Mouse (Mus musculus) urinary bladder, adult 18-20 months (tissue): ENCODE results near the gene Adora3.

Experiments used
- DNase-seq, 2 experiments: peaks; one replicate each; pipeline ENCODE4 v3.0.0; 2022; ENCODE audit warnings: low spot score in 2 of 2, mixed read lengths in 2 of 2

The Adora3 gene

DNA sequence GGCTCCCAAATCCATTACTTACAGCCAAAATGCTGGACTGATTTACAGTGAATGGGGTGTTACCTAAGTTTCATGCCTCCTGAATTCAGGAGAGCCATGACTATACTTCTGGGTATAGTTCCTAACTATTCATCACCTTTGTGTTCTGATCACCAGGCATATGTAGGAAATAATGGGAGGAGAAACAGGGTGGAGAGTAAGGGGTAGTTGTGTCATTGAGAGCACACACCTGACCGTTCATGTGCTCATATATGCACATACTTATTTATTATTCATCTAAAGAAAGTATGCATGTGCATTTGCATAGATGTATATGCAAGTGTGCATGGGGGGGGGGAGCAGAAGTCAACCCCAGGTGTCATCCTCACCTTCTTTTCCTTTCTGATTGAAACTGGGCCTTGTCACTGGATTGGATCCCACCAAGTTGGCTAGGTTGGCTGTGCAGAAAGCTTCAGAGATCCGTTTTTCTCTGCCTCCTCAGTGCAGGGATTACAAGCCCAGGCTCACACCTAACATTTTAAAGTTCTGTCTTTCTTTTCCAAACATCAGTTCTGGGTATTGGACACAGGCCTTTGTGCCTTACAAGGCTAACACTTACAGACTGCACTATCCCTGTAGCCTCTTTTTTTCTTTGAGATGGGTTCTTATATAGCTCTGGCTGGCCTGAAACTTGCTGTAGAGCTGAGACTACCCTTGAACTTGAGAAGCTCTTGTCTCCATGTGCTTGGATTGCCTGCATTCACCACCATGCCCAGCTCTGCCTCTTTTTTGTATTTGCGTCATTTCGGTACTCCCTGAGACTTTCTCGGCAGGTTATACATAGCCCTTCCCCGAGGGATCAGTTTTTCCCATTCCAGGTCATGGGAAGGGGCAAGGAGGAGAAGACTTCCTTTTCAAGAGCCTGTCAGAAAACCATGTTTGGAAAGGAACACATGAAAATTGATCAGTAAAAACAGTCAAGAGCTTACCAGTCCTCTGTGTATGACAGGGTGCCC lies 3.1 kb downstream of the Adora3 start:
- no peak for DNase-seq

DNA sequence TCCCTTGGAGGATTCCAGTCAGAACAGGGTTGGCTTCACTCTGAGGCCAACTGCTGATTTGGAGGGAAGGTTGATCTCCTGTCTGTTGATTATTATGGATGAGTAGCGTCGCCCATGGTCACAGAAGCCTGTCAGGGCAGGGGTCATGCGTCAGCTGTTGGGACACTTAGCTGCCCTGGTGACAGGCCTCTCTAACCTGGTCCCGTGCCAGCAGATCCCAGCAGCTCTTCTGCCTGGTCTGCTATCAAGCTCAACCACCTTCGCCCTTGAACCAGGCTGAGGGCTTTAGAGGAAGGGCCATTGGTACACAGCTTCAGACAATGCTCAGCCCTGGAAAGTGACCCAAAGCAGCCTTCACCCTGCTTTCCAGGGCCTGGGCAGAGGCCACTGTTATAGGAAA lies 5.4 kb downstream of the Adora3 start:
- no peak for DNase-seq

DNA sequence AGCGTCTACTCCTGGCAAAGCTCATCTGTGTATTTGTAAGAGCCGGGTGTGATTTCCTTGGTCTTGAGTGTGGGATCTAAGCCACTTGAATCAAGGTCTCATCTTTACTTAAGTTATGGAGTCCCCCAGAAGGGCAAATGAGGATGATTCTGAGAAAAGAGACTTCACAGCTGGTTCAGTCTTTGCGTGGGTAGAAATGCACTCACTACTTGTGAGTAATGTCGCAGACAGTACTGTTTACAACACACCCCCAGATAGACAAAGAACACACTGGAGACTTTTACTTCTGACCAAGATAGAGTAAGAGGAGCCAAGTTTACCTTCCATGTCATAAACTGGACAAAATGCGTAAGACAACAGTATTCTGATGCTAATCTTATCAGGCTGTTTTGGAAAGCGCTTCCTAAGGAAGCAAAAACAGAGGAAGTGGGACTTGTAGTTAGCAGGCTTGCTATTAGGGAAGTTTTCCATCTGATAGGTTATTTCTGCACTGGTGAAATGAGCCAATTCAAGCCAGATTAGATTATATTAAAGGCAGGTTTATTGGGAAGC lies 6.7 kb downstream of the Adora3 start:
- DNase-seq: no peak

DNA sequence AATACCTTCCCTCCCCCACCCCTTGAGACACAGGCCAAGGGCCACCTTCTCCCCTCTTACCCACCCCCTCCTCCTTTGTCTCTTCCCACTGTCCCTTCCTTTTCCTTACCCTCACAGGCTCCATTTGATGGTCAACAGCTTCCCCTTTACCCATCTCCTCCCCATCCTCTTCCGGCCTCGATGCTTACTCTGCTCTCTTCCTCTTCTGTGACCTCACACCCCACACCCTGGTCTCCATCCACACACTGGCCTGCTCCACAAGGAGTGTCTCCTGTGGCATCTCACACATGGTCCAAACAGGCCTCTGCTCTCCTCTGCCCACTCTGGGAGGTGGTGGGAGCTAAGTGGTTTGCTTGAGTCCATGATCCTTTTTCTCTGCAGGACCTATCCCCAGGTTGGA lies 7.3 kb downstream of the Adora3 start:
- no peak for DNase-seq

DNA sequence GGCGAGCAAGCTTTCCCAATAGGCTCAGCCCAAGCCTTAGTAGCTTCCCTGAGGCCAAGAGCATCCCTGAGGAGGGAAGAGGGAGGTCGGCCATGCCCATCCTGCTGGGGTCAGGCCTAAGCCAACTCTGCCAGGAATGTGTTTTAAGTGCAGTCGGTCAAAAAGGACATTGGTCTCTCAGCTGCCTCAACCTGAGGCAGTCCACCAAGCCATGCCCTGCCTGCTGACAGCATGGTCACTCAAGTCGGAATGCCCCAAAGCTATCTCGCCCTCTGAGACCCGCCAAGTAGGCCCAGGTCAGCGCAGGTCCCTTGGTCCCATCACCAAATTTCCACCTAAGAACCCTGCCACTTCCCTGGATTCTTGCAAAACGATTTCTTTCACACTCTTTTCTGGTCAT lies 8.1 kb downstream of the Adora3 start:
- no peak for DNase-seq

DNA sequence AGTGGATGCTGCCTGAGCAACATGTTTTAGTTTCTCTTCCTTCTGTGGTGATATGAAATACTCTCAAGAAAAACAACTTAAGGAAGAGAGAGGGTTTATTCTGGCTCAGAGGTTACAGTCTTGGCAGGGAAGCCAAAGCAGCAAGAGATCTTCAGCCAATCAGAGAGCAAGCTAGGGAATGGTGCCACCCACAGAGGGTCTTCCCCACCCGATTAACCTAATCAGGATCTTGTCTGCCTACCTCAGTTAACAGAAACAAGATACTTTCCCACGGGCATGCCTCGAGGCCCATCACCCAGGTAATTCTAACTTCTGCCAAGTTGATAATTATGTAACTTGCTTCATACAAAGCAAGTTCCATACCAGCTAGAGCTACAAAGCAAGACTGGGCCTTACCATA lies 9.8 kb downstream of the Adora3 start:
- no peak for DNase-seq

DNA sequence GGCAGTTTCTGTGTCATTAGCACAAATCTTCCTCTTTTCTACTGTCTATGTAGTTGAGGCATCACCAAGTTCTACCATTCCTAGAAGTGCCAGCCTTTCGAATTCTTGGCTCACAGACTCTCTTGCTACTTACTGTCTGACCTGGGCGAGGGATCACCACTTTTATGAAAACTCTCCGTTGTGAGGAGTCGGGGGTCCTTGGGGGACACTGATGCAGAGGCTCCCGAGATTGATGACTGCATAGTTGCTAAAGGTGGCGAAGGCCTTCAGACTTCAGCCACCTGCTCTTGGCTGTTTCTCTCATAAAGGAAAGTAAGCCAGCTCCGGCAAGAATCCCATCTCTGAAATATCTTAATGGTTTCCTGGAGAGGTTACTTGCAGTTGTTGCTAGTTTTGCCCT lies 11.4 kb downstream of the Adora3 start:
- DNase-seq: no peak

DNA sequence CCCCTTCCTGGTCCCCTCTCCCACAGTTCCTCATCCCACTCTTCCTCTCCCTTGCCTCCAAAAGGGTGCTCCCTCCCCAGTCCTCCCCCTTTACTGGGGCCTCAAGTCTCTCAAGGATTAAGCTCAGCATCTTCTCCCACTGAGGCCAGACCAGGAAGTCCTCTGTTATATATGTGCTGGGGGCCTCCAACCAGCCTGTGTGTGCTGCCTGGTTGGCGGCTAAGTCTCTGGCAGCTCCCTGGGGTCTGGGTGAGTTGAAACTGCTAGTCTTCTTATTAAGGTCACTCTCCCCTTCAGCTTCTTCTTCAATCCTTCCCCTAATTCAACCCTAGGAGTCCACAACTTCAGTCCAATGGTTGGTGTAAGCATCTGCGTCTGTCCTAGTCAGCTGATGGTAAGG lies 12.5 kb downstream of the Adora3 start:
- no peak for DNase-seq

DNA sequence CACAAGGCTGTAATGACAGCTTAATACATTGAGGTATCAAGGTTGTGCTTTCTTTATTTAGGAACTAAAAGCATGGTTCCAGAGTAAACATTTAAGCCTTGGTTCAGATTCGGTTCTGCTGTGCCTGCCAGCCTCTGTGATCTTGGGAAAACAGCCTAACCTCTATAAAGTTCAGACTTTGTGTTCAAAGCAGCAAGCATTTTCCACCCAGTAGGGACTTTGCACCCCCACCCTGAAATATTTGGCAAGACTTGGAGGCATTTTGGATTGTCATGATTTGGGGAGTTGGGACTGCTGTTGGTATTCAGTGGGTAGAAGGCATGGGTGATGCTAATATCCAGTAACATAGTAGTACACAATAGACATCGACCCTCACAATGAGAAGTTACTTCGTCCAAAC lies 18.3 kb downstream of the Adora3 start:
- DNase-seq: no peak

DNA sequence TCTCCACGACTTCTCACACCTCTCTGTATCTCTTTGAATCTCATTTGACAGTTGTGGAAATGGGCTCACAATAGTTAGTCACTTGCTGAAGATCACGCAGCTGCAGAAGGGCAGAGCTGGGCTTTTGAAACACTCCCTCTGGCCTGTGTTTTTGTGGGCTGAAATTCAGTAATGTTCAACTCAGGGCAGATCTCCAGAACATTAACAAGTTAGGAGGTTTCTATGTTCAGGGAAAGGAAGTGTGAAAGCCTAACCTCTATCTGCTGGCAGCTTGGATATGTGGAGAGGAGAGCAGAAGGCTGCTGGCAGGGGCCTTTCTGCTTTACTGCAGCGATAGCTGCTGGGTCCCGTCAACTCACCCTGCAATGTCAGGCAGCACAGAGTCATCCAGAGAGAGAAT lies 19.6 kb downstream of the Adora3 start:
- DNase-seq: no peak

DNA sequence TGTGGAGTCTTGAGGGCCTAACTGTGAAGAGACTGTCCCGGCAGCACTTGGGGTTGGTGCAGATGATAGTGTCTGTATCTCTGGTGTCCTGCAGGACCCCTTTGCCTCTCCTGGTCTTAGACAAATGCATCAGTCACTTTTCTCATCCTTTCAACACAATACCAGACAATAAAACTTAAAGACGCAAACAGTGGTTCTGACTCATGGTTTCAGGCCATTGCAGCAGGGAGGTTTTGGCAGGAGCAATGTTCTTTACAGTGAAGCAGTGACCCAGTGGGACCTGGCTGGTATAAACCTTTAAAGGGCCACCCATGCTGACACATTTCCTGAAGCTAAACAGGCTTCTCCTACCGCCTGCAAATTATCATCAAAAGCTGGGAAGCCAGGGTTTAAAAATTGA lies 20.5 kb downstream of the Adora3 start:
- no peak for DNase-seq

DNA sequence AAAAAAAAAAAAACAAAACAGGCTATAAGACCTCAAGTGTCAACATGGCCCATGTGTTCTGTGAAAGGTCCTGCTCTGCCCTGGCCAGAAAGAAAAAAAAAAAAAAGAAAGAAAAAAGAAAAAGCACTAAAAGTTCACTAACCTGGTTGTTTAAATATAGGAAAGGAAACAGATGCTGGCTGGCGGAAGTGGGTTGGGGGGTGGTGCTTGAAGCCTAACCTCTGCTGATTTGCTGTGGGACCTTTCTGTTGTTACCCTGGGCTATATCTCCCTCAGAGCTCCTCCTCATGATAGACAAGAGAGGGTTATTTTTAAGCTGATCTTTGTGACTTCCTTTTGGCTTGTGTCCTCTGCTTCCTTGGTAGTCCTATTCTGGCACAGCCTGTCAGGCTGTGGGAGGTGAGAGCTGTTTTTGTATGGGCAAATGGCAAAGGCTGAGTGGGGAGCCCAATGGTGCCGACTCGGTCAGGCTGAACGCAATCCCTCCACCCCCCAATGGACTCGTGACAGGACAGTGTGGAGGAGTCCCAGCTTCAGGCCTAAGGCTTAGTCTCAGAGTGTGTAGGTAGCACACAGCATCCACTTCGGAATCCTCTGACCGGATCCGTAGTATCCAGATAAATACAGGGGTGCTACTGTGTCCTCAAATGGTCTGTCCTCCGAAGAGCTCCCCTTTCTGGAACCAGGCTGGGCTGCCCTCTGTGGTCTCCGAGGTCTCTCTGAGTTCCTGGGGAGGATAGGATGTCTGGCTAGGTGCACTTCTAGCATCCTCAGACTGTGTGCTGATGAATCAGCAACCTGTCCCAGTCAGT lies 21.3 kb downstream of the Adora3 start:
- DNase-seq: no peak

DNA sequence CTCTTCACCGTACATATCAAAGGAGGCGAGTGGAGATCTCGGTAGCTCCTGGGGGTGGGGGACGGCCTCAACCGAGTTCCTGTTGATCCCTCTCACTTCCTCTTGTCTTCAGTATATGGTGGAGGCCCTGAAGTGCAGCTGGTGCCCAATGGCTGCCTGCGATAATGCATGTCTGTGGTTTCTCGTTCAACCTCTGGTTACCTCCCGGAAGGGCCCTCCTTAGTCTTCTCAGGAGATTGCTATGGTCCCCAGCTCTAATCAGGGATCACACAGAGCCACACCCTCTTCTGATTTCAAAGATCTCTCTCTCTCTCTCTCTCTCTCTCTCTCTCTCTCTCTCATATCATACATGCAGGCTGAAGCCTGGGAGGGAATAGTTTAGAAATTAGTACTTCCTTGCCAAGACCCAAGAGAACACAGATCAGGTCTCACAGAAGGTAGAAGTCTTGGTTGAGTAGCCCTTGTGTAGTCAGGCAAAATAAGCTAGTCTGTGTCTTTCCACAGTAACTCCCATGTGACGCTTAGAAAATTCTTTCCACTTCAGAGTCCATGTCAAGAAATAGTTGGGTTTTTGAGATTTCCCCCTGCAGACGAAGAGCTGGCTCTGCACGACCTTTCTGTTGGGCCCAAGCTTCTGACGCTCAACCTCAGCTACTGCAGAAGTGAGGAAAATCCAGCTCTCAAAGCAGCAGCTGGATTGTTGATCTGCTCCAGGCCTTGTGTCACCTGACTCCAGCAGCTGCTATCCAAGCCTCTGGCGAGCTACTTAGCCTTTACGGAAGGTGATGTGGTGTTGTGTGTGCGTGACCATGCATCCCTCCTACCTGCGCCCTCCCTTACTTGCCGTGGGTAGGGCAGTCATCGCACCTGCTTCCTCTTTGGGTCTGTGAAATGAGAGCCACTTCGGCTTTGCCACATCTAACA lies 22.2 kb downstream of the Adora3 start:
- no peak for DNase-seq

DNA sequence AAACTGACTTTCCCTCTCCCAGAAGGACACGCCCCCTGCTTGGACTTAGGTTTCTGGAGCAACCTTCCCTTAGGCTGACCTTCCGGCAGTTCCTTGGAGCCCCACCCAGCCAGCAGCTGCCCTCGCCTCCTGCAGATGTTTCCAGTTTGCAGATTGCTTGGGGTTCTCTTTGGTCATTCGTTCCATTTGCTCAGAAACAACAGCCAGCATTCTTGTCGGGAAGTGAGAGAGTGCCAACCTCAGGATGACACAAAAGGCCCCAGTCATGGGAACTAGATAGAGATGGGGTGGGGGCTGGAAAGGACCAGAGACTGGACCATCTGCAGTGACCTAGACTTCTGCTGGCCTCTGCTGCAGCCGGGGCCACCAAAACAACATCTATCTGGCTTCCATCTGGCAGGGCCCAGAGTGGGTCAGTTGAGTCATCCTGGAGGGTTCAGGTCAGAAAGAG lies 23.3 kb downstream of the Adora3 start:
- DNase-seq: peak in 1 of 2 experiments; percentile 39

DNA sequence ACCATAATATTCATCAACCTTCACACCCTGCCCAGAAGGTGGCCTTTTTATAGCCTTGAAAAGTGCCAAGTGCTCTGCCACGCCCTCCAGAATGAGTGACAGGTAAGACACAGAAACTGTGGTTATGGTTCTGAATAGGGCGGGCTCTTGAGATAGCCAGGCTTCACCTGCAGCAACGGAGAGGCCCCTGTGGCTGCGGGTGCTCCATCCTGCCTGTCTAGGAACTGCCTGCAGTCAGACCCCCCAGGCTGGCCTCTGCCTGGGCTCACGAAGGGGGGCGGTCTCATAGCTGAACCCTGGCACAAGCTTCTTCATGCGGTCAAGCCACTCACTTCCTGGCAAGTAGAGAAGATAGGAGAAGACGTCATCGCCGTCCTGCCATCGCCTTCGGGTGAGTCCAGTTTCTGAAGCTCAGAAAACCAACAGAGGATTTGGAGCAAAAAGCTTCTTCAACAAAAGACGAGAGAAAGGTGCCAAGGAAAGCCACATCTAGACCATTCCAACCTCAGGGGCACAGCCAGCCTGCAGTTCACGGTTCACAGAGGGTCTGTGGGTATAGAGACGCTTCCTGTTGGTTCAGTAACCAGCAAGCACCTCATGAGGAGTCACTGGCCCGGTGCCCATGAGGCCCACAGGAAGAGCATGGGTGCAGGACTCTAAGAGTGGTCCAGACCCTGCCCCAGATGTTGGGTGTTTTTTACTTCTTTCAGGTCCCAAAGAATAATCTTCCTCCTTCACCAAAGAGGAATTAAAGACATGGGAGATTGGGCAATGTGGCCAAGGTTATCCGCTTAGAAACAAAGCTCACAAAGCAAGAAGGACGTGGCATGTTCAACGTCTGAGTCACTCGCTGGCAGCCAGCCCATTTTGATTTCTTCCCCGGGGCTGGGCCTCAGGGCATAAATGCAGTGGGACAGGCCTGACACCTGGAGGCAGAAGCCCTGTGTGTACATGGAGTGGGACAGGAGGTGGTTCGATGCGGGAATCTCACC lies 24.2 kb downstream of the Adora3 start:
- DNase-seq: peak; percentile 91 to 93

DNA sequence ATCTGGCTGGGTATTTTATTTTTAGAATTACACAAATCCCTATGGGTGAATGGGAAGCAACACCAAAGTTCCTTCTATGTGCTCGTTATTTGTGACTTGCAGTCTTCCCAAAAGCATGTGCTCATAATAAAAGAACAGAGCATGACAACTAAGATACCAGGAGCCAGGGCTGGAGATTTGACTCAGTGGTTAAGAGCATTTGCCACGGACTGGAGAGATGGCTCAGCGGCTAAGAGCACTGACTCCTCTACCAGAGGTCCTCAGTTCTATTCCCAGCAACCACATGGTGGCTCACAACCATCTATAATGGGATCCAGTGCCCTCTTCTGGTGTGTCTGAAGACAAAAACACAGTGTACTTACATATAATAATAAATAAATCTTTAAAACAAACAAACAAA lies 26.2 kb downstream of the Adora3 start:
- no peak for DNase-seq

DNA sequence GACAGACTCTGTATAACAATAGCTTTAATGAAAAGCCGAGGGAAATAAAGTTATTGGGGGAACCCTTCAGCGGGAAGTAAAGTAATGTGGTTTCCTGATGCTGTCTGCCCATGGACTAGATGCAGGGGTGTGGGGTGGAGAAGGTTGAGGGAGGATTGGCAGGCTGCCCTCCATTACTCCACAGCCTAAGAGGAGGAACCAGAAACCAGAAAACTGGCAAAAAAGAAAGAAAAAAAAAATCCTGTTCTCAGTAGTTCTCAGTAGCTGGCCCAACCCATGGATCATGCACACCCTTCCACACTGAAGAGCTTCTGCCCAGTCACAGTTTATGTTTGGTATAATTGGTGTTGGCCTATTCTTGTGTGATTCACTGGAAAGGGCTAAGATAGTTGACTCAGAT lies 27.7 kb downstream of the Adora3 start:
- DNase-seq: peak in 1 of 2 experiments; percentile 33

DNA sequence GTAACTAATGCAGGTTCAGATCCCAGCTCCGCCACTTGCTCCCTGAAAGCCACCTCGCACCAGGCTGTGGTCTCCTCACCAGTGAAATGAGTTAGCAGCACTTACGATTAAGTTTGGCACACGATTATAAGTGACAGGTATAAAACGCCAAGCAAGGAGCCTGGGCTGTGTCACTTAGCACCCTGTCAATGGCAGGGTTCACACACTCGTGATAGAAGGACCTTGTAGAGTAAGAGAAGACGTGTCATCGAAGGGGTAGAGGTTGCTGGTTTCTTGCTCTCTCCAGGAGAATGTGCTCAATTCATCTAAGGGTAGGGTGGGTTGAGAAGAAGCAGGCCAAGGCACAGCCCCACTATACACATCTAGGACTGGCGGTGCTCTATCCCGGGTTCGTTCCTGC lies 28.2 kb downstream of the Adora3 start:
- DNase-seq: no peak

DNA sequence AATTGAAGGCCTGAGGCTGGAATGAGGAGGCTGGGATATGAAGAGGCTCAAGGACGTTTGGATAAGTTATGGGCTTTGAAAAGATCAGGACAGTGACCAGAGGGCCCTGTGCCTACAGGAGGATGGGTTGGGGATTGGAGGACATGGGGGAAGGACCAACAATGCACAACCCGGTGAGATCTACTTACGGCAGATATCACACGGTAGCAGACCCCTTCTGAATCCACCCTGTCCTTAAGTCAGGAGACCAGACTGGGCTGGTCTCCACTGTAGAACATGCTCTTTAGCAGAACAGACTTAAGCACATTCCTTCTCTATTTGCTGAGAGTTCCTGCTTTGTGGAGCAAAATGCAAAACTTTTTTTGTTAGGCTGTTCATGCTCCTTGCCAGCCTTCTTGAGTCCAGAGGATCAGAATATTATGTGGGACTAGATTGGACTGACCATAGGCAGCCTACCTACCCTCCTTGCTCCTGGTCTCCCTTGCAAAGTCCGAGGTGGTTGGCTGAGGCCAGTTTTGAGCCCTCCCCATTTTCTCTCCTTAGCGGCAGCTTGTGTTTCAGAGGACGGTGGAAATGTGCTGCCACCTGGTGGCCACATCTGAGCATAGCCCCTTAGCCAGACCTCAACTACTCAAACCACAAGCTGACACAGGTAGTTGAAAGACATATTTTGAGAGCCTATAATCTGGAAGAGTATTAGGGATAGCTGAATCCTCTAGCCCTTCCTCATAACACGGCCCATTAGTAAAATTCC lies 28.9 kb downstream of the Adora3 start:
- peak; percentile 65 to 76 for DNase-seq
